Mouse (Mus musculus) gastrocnemius, postnatal 14 days (tissue): ENCODE results near the gene Rasa3. TPM values are rescaled to one million over a fixed set of nuclear protein-coding genes. Genes with fewer than 3 reads are reported as not detected.

Experiments used
- DNase-seq: peaks from one replicate; pipeline ENCODE4 v3.0.0; 2021; ENCODE audit warnings: mixed read lengths
- intact Hi-C: fragments of 180-260 bp; cut with DNase I; formaldehyde crosslinking; loops from one replicate; pipeline ENCODE4 v1.15.1; 2025; ENCODE audit warnings: low total_unique reads
- total RNA-seq, 2 experiments: library from RNA; stranded (reverse); gene quantifications; 2 replicates each; pipeline ENCODE4 v1.2.3; 2021

Gene Rasa3
- total RNA-seq, 2 experiments from 2014 or later = 18.5 to 18.8 TPM

DNA sequence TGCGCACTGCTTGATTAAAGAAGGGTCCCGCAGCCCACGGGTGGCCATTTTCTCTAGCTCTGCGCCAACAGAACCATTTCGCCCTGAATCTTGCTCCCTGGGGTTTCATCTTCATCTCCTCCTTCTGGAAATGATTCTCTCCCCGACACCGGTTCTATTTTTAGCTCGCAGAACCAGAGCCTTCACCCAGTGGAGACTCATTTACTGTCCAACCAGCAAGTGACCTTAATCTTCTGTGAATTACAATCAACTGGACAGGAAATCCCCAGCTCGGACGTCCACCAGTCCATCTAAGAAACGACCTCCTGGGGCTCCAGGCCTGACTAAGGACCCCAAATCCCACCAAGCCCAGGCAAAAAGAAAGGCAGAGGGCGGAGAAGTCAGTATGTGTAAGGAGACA, 19.9 kb downstream of the Rasa3 start:
- peak; percentile 4 for DNase-seq
- intact Hi-C loops = no loop called here

DNA sequence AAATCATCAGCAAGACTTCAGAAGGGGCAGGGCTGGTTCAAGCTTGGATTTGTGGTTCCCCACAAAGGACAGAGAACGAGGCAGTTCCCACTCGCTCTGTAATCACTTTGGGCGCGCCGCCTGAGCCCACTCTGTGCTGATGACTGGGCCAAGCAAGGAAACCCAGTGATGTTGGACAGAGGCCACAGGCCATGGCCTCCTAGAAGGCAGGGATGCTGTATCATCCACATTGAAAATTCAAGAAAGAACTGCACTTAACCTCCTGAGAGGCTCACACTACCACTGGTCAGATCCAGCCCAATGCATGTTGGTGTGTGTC, 22.4 kb downstream of the Rasa3 start:
- DNase-seq = no peak
- intact Hi-C loops = no loop called here

DNA sequence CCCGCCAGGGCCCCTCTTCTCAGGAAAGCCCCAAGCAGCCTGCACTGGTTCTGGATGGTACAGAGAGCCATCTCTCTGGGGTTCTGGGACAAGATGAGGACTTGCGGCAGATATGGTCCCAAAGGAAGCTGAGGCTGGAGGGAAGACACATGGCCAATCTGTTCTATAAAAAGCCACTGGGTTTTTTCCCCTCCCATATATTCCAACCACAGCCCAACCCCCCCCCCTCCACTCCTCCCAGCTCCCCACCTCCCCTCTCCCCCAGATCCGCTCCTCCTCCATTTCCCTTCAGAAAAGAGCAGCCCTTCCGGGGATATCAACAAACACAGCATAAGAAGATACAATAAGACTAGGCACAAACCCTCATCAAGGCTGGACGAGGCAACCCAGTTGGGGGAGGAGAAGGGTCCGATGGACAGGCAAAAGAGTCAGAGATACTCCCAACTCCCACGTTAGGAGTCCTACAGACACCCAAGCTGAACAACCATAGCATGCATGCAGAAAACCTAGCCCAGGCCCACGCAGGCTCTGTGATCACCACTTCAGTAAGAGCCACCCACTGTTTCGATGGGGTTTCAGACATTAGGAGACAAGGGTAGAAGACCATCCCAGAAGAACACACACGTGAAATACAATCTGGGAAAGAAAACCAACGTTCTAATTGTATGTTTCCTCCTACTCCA, 22.9 kb downstream of the Rasa3 start:
- no peak for DNase-seq
- intact Hi-C loops = no loop called here

DNA sequence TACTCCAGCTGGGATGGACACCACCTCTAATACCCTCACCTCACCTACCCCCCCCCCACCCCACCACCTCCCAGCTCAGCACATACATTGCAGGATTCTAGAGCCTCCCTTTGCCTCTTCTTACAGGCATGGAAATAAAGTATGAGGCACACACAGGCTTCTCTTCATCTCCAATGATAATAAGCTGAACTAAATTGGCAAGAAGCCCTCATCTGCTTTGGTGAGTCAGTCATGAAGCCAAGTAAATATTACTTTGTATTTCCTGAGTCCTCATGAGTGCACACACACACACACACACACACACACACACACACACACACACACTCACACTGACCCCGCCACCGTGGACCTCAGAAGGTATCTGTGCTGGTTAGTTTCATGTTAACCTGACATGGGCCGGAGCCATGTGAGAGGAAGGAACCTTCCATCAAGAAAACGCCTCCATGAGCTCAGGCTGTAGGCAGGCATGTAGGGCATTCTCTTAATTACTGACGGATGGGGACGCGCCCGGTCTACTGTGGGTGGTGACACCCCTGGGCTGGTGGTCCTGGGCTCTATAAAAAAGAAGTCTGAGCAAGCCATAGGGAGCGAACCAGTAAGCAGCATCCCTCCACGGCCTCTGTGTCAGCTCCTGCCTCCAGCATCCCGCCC, 26.7 kb downstream of the Rasa3 start:
- no peak for DNase-seq
- intact Hi-C loops = no loop called here

DNA sequence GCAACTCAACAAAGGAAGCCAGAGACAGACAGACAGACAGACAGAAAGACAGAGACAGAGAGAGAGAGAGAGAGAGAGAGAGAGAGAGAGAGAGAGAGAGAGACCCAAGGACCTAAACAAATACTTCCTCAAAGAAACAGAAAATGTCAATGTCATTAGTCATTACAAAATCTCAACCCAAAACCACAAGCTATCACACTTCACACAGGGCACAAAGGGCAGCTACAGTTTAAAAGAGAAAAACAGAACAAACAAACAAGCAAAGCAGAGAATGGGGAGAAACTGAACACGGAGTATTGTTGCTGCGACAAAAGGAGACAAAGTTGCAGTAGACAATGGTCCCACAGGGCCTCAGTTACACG, 28.3 kb downstream of the Rasa3 start:
- no peak for DNase-seq
- intact Hi-C loops = no loop called here

DNA sequence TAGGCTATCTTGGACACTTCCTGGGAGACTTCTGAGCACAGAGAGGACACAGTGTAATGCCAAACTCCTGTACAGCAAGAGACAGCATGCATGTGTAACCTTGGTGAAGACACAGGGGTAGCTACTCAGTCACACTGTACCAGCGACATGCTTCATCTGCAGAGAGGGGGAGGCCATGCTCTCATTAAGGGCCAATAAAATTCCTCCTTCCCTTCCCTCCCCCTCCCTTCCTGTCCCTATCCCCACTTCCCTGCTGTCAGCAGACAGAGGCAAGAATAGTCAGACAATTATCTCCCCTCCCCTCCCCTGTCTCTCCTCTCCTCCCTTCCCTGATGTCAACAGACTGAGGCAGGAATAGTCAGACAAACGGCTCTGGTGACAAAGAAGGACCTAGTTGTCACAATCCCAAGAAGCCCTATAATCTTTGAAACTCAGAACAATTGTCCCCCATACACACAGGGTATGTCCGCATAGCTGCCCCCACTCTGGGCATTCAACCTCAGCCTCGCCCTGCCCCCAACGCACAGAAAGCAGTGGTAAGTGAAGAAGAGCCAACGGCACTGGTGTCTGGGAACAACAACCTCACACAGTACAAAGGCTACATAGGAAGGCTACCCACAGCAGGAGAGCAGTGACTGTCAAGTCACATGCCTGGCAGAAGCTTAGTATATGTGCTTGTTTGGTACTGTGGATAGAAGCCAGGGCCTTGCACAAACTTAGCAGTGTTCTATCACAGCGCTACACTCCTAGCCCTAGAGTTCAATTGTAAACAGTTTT, 28.8 kb downstream of the Rasa3 start:
- intact Hi-C loops = no loop called here
- no peak for DNase-seq

DNA sequence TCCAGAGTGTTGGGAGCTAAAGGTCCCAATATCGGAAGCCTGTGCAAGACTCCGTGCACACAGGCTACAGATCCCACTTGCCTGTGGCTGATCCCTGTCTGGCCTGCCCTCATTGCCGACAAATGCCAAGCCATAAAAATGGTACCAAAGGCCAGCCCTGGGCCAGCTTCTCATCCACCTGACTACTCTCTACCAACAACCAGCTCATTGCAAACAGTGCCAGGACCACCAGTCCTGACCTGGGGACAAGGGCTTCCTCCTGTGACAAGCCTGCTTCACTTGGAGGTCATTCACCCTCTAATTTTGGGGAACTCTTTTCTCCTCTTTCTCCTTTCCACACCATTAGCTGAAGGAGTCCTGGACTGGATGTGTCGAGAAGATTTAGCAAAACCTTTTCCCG, 29.8 kb downstream of the Rasa3 start:
- no peak for DNase-seq
- intact Hi-C loops = no loop called here

DNA sequence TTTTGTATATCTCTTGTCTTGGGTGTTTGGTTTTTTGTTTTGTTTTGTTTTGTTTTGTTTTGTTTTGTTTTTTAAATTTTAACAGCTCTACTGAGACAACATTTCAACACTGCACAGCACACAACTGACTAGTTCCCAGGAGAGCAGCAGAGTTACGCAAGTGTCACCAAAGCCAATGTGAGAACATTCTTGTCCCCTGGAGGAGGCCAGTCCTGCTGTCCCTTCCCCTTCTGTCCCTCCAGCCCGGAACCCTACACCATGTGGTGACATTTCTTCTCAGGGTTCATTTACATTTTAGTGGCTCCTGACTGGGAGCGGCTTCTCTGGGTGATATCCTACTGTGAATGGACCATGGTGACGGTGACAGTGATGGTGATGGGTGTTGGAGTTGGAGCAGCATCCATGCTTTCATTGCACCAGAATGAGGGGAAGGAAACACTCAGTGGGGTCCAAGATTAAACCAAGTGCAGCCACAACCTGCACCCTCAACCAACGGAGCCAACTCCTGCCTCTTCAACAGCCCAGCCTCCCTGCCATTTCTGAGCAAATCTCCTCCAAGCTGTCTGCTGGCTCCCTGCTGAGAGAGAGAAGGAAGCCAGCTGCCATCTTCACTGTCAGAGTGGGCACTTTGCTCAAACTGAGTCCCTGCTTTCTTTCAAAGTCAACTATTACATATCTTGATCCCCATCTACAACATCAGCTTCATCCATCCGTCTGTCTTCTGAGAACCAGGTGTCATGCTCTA, 32.3 kb downstream of the Rasa3 start:
- intact Hi-C loops = no loop called here
- no peak for DNase-seq

DNA sequence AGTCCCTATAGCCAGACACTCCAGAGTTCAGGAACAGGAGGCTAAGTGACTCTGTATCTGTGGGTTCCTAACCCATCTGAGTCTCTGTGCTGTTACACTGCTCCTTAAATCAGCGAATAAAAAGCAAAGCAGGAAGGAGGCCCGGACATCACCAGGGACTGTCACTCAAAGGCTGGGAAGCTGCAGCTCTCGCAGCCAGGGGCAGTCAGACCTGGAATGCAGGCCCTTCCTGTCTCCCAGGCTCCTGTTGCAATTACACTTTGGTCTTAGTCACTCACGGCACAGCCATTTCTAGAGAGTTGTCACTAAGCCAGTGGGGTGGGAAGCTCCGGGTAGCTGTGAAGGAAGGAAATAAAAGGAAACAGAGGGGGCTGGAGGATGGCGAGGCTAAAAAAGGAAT, 33.2 kb downstream of the Rasa3 start:
- DNase-seq = peak; percentile 43
- intact Hi-C loops = no loop called here

DNA sequence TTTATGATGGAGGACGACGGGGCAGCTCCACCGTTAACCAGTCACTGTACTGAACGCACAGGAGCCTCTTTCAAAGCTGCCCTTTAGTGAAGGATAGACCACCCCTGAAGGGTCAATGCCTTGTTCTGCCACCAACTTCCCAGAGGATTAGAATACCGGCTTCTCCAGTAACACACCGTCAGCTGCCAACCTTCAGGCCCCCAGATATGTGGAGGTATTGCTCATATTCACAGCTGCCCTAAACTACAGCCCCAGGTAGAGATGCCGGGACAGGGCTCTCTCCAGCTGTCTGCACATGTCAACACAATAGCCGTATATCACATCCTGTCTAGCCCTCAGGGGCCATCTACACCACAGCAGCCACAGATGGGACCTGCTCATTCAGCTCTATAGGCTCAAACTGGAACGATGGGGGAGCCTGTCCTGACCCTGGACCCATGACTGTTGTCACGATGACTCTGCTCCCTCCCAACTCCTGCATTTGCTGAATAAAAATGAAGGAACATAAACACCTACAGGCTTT, 34.7 kb downstream of the Rasa3 start:
- intact Hi-C loops = no loop called here
- no peak for DNase-seq

DNA sequence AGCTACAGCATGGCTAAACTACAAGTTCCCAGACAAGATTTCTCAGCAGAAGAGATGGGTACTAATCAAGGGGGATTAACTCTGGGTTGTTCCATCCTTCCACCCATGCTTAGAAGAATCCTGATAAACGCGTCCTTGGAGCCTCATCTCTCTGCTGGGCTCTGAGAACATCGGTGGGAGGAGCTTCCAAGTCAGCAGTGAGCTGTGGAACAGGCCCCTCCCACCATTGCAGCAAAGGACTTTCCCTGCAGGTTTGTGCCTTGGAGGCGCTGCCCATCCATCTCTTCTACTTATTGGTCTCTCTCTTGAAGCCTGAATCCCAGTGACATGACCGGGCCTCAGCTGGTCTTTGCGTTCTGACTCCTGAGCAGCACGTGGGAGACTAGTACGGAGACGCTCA, 36.2 kb downstream of the Rasa3 start:
- intact Hi-C loops = no loop called here
- DNase-seq = no peak

DNA sequence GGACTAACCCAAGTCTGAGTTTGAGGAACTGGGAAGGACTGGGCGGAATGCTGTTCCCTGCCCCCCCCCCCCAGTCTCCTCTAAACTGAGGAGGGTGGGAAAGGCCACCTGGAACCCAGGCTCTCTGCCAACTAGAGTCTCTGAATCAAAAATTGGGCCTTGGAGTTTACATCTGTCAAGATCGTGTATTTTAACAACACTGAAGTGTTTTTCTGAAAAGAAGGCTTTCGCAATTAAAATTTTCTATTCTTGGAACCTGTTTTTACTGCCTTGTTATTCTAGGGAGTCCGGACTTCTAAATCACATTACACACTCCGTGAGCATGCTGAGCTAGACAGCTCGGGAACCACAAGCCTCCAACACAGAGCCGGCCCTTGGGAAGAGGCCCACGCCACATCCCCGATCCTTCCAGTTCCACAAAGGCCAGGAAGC, 36.9 kb downstream of the Rasa3 start:
- peak; percentile 53 for DNase-seq
- intact Hi-C loops = no loop called here

DNA sequence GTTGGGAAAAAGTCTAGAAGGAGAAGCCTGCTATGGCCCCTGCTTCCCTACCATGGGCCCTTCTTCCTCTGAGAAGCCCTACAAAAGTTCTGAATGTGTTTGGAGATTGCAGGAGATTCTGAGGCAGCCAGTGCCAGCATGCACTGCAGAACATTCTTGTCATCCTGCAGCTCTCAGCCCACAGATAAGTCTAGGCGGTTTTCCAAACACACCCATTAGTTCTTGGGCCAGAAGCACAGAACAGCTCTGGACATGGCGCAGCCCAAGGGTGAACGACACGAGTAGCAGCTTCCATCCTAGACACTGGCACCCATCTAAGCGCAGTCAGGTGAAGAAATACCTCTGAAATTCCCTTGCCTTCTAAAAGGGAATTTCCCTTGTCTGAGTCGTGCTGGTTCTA, 44.3 kb downstream of the Rasa3 start:
- intact Hi-C loops = no loop called here
- DNase-seq = no peak

DNA sequence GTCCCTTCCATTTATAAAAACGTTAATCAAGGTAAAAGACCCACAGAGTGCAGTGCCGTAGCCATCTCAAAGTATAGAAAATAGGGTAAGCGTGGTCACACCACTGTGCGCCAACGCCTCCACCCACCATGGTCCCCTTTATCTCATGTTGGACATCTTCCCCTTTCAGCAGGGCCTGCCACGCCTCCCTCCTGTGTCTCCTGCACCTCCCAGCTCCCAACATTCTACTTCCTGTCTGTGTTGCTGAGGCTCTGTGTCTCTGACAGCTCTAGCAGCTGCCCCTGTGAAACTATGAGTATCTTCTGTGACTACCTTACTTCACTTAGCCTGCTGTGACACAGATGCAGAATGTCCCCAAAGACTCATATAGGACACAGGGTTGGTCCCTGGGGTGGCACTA, 45.1 kb downstream of the Rasa3 start:
- DNase-seq = no peak
- intact Hi-C loops = no loop called here

DNA sequence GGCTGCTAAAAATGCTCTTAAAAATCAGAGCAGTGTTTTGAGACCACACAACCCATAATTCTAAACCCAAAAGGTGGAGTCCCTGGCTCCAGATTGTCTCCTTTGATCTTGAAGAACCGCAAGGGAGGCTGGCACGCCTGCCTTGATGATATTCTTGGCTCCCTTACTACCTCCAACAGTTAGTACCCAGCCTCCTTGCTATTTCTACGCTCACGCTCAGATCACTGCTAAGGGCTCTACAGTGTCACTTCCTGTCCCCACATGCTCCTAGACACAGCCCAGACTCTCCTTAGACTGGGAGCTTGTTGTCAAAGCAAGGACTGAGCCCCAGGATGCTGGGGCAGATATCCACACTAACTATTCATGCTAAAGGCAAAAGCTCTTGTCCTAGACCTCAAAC, 46.6 kb downstream of the Rasa3 start:
- intact Hi-C loops = no loop called here
- no peak for DNase-seq

DNA sequence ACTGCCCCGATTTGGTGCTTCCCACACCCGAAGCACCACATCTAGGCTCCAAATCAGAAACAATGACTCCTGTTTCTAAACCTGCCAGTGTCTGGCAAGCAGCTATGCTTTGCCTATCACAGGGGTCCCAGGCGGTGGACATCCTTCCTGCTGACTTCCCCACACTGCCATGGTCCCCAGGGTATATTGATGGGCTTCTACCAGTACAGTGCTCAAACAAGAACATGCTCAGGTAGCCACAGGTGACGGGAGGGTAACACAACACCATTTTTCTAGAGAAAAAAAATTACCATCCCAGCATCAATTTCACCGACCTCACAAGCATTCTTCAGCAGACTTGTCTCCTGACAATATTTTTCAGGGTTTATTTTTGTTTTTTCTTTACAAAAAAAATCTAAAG, 47.2 kb downstream of the Rasa3 start:
- intact Hi-C loops = no loop called here
- no peak for DNase-seq

DNA sequence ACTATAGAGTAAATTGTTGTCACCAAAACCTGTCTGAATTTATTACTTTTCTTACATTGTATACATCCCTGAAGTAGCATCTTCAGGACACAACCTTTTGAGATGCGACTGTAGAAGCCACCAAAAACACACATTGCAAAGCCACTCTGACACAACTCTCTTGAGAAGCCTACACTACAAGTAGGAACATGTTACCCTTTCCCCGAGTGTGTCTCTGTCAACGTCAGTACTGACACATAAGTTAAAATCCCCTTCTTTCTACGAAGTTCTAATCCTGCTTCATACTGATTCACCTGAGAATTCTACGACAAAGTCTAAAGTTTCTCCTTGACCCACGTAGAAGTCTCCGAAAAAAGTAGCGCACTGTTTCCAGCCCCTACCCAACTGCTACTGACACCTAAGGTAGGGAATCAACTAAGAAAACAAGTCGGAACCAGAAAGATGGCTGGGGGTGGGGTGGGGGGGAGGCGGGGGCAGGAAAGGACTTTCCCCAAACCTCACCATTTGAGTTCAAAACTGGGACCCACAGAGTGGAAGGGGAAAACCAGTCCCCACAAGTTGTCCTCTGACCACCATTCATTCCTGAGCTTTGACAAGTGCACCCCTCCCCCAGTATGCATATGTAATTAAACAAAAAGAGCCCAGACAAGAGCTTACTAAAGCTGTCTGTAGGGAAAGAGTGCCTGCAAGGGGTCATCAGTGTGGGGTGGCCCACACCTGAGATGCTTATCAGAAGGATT, 47.9 kb downstream of the Rasa3 start:
- intact Hi-C loops = no loop called here
- DNase-seq = no peak

DNA sequence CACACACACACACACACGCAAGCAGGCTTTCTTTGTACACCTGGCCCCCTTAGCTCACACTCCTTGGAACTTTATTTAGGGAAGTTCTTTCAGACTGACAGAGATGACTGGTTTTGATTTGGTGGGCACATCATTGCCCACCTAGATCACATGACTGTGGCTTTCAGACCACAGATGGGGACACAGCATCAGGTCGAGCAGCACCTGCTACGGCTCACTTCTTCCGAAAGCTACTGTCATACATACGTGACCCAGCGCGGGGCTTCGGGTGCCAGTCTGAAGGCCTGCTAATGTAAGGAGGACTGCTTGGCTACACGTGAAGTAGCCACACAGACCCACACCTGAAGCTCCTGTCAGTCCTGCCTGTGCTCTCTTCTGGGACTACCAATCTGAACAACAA, 49.3 kb downstream of the Rasa3 start:
- DNase-seq = no peak
- intact Hi-C loops = no loop called here

DNA sequence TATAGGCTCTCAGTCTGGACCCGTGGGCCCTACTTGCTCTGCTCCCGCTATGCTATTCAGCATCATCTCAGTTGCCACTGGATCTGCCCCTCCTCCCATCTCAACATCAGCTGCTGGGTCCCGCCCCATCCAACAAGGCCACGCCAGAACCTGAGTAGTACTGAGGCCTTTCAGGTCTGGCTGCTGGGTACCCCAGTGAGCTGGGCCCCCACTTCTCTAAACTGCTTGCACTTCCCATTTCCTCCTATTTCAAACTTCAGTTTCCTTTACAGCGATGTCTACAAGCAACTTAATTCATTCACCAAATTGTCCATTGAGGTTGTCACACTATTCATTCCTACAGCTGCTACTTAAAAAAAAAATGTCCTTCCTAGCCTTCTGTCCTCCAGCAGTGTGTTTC, 49.8 kb downstream of the Rasa3 start:
- intact Hi-C loops = no loop called here

DNA sequence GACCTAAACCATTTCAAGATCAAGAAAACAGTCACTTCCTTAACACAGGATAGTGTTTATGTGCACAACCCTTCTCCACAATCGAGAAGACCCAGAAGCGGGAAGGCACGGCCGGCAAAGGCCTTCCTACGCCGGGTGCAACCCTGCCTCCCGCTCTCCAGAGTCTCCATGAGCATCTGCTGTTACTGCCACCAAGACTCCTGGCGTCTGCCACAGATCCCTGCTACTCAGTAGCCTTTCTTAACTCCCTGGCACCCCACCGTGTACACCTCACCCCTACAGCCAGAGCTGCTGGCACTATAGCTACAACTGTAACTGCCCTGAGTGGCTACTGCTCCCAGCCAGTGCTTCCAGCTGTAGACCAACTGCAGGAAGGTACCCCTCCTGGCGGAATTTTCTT, 51.3 kb downstream of the Rasa3 start:
- DNase-seq = no peak
- intact Hi-C loops = no loop called here

More for the DNA sequence above, 49.8 kb downstream of the Rasa3 start:
- no peak for DNase-seq
